Mouse (Mus musculus): ENCODE measurements around the gene Fam228b.

The Fam228b gene

DNA sequence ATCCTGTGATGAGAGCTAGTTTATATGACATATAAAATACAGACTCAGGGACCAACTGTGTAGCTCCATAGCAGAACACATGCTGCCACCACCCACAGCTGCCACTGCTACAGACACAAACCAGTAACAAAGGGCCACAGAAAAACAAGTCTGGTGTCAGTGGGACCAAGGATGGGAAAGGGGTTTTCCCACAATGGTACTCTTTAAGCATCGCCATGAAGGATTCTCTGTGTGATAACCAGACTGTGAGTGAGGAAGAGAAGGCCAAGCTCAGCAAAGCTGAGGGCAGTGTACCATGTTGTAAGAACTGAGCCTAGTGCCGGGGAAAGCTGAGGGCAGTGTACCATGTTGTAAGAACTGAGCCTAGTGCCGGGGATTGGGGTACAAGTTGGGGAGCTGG lies 77.9 kb downstream of the Fam228b start:
- no peak for ATAC-seq (ENCODE audit: insufficient number of reproducible peaks, low FRiP score, low TSS enrichment)

Measured in cerebellum, adult (tissue).